Mouse (Mus musculus) embryonic facial prominence, embryonic 15.5 days (tissue): ENCODE data around the gene Secisbp2l. TPM values are rescaled to one million over a fixed set of nuclear protein-coding genes. Genes with fewer than 3 reads are reported as not detected.
A peak's percentile ranks its signal among the peaks of the same experiment; 100 is the strongest.

Source experiments
- ATAC-seq: fragments of 200-750 bp; cut with Nextera tagmentation; 2 replicates; pipeline ENCODE4 v1.8.0; 2017; ENCODE audit warnings: low read depth, moderate TSS enrichment; ENCODE audit not compliant: insufficient number of reproducible peaks, low FRiP score, low TSS enrichment
- H3K27ac ChIP-seq: fragments of 300-500 bp; sonication (generic); replicated peaks from 2 replicates; pipeline ENCODE4 v1.5.1; 2015; ENCODE audit warnings: mild to moderate bottlenecking, inconsistent platforms
- H3K27me3 ChIP-seq: fragments of 300-500 bp; sonication (generic); 2 replicates; pipeline ENCODE4 v1.6.1; 2015; ENCODE audit warnings: inconsistent platforms
- H3K36me3 ChIP-seq: fragments of 300-500 bp; sonication (generic); 2 replicates; pipeline ENCODE4 v1.6.1; 2015; ENCODE audit warnings: mild to moderate bottlenecking, inconsistent platforms
- H3K4me1 ChIP-seq: fragments of 300-500 bp; sonication (generic); 2 replicates; pipeline ENCODE4 v1.6.1; 2015; ENCODE audit warnings: inconsistent platforms
- H3K4me2 ChIP-seq: fragments of 300-500 bp; sonication (generic); replicated peaks from 2 replicates; pipeline ENCODE4 v1.6.1; 2015; ENCODE audit warnings: mild to moderate bottlenecking, inconsistent platforms
- H3K4me3 ChIP-seq: fragments of 300-500 bp; sonication (generic); replicated peaks from 2 replicates; pipeline ENCODE4 v1.5.1; 2015; ENCODE audit warnings: mild to moderate bottlenecking, inconsistent platforms
- H3K9ac ChIP-seq: fragments of 300-500 bp; sonication (generic); 2 replicates; pipeline ENCODE4 v1.6.1; 2015; ENCODE audit warnings: inconsistent platforms
- H3K9me3 ChIP-seq: fragments of 300-500 bp; sonication (generic); replicated peaks from 2 replicates; pipeline ENCODE4 v1.6.1; 2016; ENCODE audit warnings: inconsistent platforms
- WGBS: fragments of 180-500 bp; shearing (Covaris S2); methylation state at CpG from one replicate; pipeline ENCODE4 v1.1.7; 2015; 5-methylcytosine and 5-hydroxymethylcytosine counted together
- polyA plus RNA-seq: library from polyadenylated mRNA; unstranded; fragments of >200 nt; fragmentation: Nextera tagmentation; extraction: Ambion mirVana; gene quantifications from 2 replicates; pipeline ENCODE4 v1.2.1, GENCODE M21; 2015

Secisbp2l gene
- polyA plus RNA-seq, 1 experiment from 2014 or later: 21.1 TPM

- H3K9me3 ChIP-seq: no peaks in the 10 kb centered on the region
- ATAC-seq: no peak
- no peaks in the 10 kb centered on the region for H3K27me3 ChIP-seq
- peaks cover 20% of the 10 kb centered on the region for H3K36me3 ChIP-seq
- H3K9ac ChIP-seq: no peak overlapping the region
- H3K4me2 ChIP-seq: no peak overlapping the region
- no peak overlapping the region for H3K4me3 ChIP-seq
- no peak overlapping the region for H3K27ac ChIP-seq
- H3K4me1 ChIP-seq: peaks cover 33% of the 10 kb centered on the region
Measured at GRCm38 (mm10) chr2:125736025-125736343, 46.7 kb downstream of the Secisbp2l start.

GRCm38 (mm10) chr2:125735333-125736024, 47.2 kb downstream of the Secisbp2l start:
- WGBS: 36% methylated on average over 2 of the region's 2 CpGs
- H3K27ac ChIP-seq: no peak overlapping the region
- no peak overlapping the region for H3K9ac ChIP-seq
- no peak overlapping the region for H3K4me3 ChIP-seq
- no peaks in the 10 kb centered on the region for H3K27me3 ChIP-seq
- no peak for ATAC-seq
- no peak overlapping the region for H3K4me2 ChIP-seq
- peaks cover 16% of the 10 kb centered on the region for H3K36me3 ChIP-seq
- H3K4me1 ChIP-seq: peaks cover 33% of the 10 kb centered on the region
- H3K9me3 ChIP-seq: no peaks in the 10 kb centered on the region

- Histone ChIP-seq H3K9ac (no peak overlapping the region), H3K4me2 (no peak overlapping the region), H3K27me3 (no peaks in the 10 kb centered on the region), H3K9me3 (no peaks in the 10 kb centered on the region), H3K4me3 (no peak overlapping the region), H3K36me3 (peaks cover 10% of the 10 kb centered on the region; the same call in 1 of the 2 replicates), H3K4me1 (peaks cover 33% of the 10 kb centered on the region), H3K27ac (peak overlapping the region; percentile 65; the same call in 1 of the 2 replicates)
- no peak for ATAC-seq
Measured at GRCm38 (mm10) chr2:125734741-125735140, 47.9 kb downstream of the Secisbp2l start.

- peaks cover 5% of the 10 kb centered on the region; the same call in 1 of the 2 replicates for H3K27me3 ChIP-seq
- H3K4me1 ChIP-seq: peaks cover 29% of the 10 kb centered on the region
- WGBS: 9% methylated on average over 35 of the region's 35 CpGs
- no peaks in the 10 kb centered on the region for H3K9me3 ChIP-seq
- peak overlapping the region; percentile 43; the same call in 1 of the 2 replicates for H3K9ac ChIP-seq
- ATAC-seq: peak; percentile 91
- H3K36me3 ChIP-seq: no peaks in the 10 kb centered on the region
- peak overlapping the region; percentile 45 for H3K4me3 ChIP-seq
- H3K4me2 ChIP-seq: peak overlapping the region; percentile 74
- H3K27ac ChIP-seq: peak overlapping the region; percentile 55; the same call in 1 of the 2 replicates
Measured at GRCm38 (mm10) chr2:125731763-125732560, 50.7 kb downstream of the Secisbp2l start.

- H3K9ac ChIP-seq: no peak overlapping the region
- H3K36me3 ChIP-seq: no peaks in the 10 kb centered on the region
- peak overlapping the region; percentile 46 for H3K4me3 ChIP-seq
- no peaks in the 10 kb centered on the region for H3K9me3 ChIP-seq
- H3K27ac ChIP-seq: no peak overlapping the region
- H3K4me2 ChIP-seq: peak overlapping the region; percentile 93
- H3K27me3 ChIP-seq: peaks cover 36% of the 10 kb centered on the region
- peaks cover 23% of the 10 kb centered on the region for H3K4me1 ChIP-seq
- no peak for ATAC-seq
- WGBS: 7% methylated on average over 16 of the region's 16 CpGs
Measured at GRCm38 (mm10) chr2:125724546-125725114, 58.0 kb downstream of the Secisbp2l start.

DNA sequence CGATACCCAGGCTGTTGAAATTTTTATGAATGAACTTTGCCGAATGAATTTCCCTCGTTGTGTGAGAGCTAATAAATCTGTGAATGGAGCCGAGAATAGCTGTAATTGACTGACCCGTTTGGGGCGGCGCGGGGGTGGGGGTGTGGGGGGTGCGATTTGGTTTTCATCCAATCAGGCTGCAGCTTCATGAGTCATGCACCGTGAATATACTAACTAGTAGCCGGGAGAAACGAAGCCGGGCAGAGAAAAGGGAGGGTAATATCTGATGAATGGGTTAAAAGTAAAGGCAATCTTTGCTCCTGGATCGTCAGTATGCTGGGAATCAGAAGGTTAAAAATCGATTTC, 58.6 kb downstream of the Secisbp2l start, which contains the start of gene Shc4:
Shc4 (minus strand) TSS at position 63 of the 345 bp plus-strand sequence.
- Histone ChIP-seq H3K27ac (no peak within 1 kb of the TSS), H3K9ac (peak within 1 kb of the TSS; percentile 31), H3K4me2 (peak within 1 kb of the TSS; percentile 93), H3K27me3 (peaks cover 36% of the 10 kb centered on the region), H3K4me1 (peaks cover 23% of the 10 kb centered on the region), H3K36me3 (no peaks in the 10 kb centered on the region), H3K9me3 (no peaks in the 10 kb centered on the region), H3K4me3 (peak within 1 kb of the TSS; percentile 46)
- peak; percentile 43; the same call in 1 of the 2 replicates for ATAC-seq
- 0% methylated on average over 15 of the region's 15 CpGs for WGBS

- ATAC-seq: peak; percentile 78
- Histone ChIP-seq H3K4me1 (peaks cover 23% of the 10 kb centered on the region), H3K27ac (no peak overlapping the region), H3K4me3 (peak overlapping the region; percentile 46), H3K9me3 (no peaks in the 10 kb centered on the region), H3K36me3 (no peaks in the 10 kb centered on the region), H3K4me2 (peak overlapping the region; percentile 93), H3K27me3 (peaks cover 36% of the 10 kb centered on the region), H3K9ac (peak overlapping the region; percentile 31)
- WGBS: under 1% methylated on average over 34 of the region's 34 CpGs
Measured at GRCm38 (mm10) chr2:125723408-125724085, 59.1 kb downstream of the Secisbp2l start.

DNA sequence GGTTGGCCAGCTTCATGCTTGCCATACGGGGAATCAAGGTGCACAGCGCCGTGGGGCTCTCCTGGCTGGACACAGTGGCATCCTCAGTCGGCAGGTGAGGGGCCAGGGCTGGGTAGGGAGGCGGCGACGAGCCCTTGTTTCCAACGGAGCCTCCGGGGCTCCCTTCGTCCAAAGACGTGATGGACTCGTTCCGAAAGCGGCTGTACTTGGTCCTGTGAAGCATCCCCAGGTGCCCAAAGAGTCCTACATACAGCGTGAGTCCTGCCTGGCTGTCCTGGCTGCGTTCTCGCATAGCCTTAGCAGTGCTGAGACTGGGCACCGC, 59.6 kb downstream of the Secisbp2l start:
- no peaks in the 10 kb centered on the region for H3K9me3 ChIP-seq
- no peaks in the 10 kb centered on the region for H3K36me3 ChIP-seq
- peak overlapping the region; percentile 93 for H3K4me2 ChIP-seq
- peaks cover 23% of the 10 kb centered on the region for H3K4me1 ChIP-seq
- 4% methylated on average over 18 of the region's 18 CpGs for WGBS
- H3K4me3 ChIP-seq: peak overlapping the region; percentile 46
- H3K27ac ChIP-seq: no peak overlapping the region
- H3K27me3 ChIP-seq: peaks cover 36% of the 10 kb centered on the region
- peak overlapping the region; percentile 31; the same call in 1 of the 2 replicates for H3K9ac ChIP-seq
- 0 out of 2 replicates have a peak, but pooled peaks have one; percentile 5 for ATAC-seq

DNA sequence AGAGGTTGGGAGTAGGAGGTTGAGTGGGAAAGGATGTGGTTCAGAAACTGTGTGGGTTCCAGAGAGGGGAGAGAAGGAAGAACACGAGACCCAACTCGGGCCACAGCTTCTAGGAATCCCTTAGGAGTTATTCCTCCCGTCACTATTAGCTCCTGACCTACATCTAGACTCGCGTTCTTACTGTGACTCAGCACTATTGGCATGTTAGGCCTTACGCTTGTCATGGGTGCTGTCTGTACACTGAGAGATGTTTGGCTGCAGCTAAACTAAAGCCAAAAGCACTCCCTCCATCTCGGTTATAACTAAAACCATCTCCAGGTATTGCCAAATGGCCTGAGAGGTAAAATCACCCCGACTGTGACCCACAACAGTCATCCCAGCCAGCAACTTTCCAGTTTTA, 66.1 kb downstream of the Secisbp2l start:
- no peak overlapping the region for H3K4me2 ChIP-seq
- no peaks in the 10 kb centered on the region for H3K9me3 ChIP-seq
- no peaks in the 10 kb centered on the region for H3K4me1 ChIP-seq
- peaks cover 5% of the 10 kb centered on the region for H3K27me3 ChIP-seq
- no peak overlapping the region for H3K4me3 ChIP-seq
- no peak overlapping the region for H3K9ac ChIP-seq
- no peaks in the 10 kb centered on the region for H3K36me3 ChIP-seq
- 77% methylated on average over 8 of the region's 8 CpGs for WGBS
- ATAC-seq: no peak
- no peak overlapping the region for H3K27ac ChIP-seq

DNA sequence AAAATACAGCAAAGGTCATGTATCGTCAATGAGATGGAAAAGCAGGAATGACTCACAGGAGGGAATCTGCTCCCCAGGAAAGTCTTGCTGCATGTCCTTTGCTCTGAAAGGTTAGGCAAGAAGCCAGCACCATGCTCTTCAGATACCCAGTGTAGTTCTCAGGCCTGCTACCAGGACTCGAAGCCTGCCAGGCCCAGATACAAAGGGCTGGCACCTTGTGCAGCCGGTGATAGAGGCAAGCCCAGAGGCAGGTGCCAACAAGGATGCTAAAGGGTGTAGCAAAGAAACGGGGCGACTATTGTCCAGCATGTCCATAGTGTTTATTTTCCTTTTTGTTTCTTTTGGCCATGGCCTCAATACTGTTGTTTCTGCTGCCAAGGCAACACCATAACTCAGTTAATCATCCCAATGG, 76.2 kb downstream of the Secisbp2l start:
- Histone ChIP-seq H3K27me3 (no peaks in the 10 kb centered on the region), H3K4me1 (0 out of 2 replicates have a peak, but pooled peaks cover 7% of the 10 kb centered on the region)
- 68% methylated on average over 5 of the region's 5 CpGs for WGBS

More for the DNA sequence above, 76.2 kb downstream of the Secisbp2l start:
- H3K27ac ChIP-seq: 0 out of 2 replicates have a peak overlapping the region, but pooled peaks have one; percentile 9
- H3K9ac ChIP-seq: no peak overlapping the region
- no peak overlapping the region for H3K4me2 ChIP-seq
- ATAC-seq: no peak
- H3K9me3 ChIP-seq: no peaks in the 10 kb centered on the region
- no peak overlapping the region for H3K4me3 ChIP-seq
- H3K36me3 ChIP-seq: no peaks in the 10 kb centered on the region
